9 mouse cellular contexts compared by ENCODE assay signal in the genomic region with DNA sequence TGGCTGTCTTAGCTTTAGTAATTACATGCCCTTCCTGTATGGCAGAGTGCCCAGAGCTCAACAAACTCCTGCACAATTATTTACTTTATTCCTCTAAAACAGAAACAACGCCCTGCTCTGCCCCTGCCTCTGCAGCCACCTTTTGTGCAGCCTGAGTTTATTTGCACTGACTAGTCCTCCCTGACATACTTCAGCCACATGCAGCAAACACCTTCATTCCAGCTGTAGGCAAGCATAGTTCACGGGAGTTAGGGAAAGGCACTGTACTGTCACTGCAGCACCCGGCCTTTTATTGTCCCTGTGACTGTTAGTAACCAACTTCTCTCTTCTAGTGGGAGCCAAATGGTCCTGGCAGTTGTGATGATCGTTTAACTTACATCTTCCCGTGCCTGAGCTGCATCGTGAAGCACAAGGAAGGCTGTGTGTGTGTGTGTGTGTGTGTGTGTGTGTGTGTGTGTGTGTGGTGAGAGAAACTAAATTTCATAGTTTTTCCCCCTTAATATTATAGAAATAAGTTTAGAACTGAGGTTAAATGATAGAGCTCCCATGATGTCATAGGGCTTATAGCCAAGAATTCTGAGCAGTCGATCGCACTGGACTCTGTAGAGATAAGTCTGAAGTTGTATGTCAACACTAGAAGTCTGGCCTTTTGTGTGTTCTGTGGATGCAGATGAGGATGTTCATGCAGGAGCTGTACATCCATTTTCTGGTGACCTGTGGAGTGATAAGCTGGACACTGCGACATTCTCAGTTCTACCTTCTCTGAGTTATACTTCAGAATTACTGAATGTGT. TPM values are rescaled to one million over a fixed set of nuclear protein-coding genes. Genes with fewer than 3 reads are reported as not detected.
A peak's percentile ranks its signal among the peaks of the same experiment; 100 is the strongest.
DNase-seq lines count a peak whose midpoint lies in the region; ATAC-seq lines count a peak whose summit lies in the region.
"Had no signal": no experiment of that assay in that cellular context is flagged by ENCODE, and none has a peak within 500 bp of the region (broad histone marks: within the 10 kb centered on the region; RNA-seq: fewer than 3 reads in every experiment).

No protein-coding gene starts in this region.

- peak overlapping the region; percentile 87 for H3K27ac ChIP-seq in heart, embryonic 15.5 days
- H3K27ac ChIP-seq in liver, embryonic 15.5 days (replicated peaks), result 0 out of 2 replicates have a peak overlapping the region, but pooled peaks have one; percentile 45
- H3K27ac ChIP-seq: embryonic facial prominence, embryonic 13.5 days; hindbrain, embryonic 10.5 days had no signal

- WGBS in heart, embryonic 15.5 days, result 16% methylated on average over 9 of the region's 9 CpGs
- WGBS in liver, embryonic 15.5 days (ENCODE audit: insufficient replicate concordance), result 58% methylated on average over 9 of the region's 9 CpGs

- H3K36me3 ChIP-seq in heart, embryonic 15.5 days, result peaks cover 20% of the 10 kb centered on the region; the same call in 1 of the 2 replicates
- H3K36me3 ChIP-seq in liver, embryonic 15.5 days (replicated peaks), result no peaks in the 10 kb centered on the region
- H3K36me3 ChIP-seq: embryonic facial prominence, embryonic 13.5 days had no signal

- H3K4me2 ChIP-seq in heart, embryonic 15.5 days, result peak overlapping the region; percentile 17; the same call in 1 of the 2 replicates
- H3K4me2 ChIP-seq in liver, embryonic 15.5 days, result no peak overlapping the region
- H3K4me2 ChIP-seq: embryonic facial prominence, embryonic 13.5 days had no signal

- H3K4me1 ChIP-seq in heart, embryonic 15.5 days (replicated peaks), result peaks cover 24% of the 10 kb centered on the region
- H3K4me1 ChIP-seq in liver, embryonic 15.5 days (replicated peaks), result no peaks in the 10 kb centered on the region
- H3K4me1 ChIP-seq: hindbrain, embryonic 10.5 days had no signal

- ATAC-seq in heart, embryonic 15.5 days (replicated peaks; ENCODE audit: insufficient number of reproducible peaks, insufficient read depth, low FRiP score, low read depth), result peak; percentile 84
- ATAC-seq in liver, embryonic 15.5 days (ENCODE audit: insufficient read depth), result peak; percentile 66
- ATAC-seq in cerebellum, adult (ENCODE audit: insufficient number of reproducible peaks, low FRiP score, low TSS enrichment), result no peak

- no peak overlapping the region for H3K4me3 ChIP-seq in heart, embryonic 15.5 days
- no peak overlapping the region for H3K4me3 ChIP-seq in liver, embryonic 15.5 days (replicated peaks)
- H3K4me3 ChIP-seq: embryonic facial prominence, embryonic 13.5 days; hindbrain, embryonic 10.5 days had no signal

- DNase-seq in urinary bladder, adult 18-20 months (ENCODE audit: low spot score in 2 of 2), result peak; percentile 31 to 59
- DNase-seq in urinary bladder, postnatal 10 days (ENCODE audit: low spot score), result no peak
- no peak for DNase-seq in adrenal gland, adult 18-20 months (ENCODE audit: low spot score in 2 of 2)
- DNase-seq in left cerebral cortex, postnatal 4 days, result no peak

- no peaks in the 10 kb centered on the region for H3K9me3 ChIP-seq in heart, embryonic 15.5 days (replicated peaks)
- H3K9me3 ChIP-seq in liver, embryonic 15.5 days (replicated peaks), result no peaks in the 10 kb centered on the region
- H3K9me3 ChIP-seq: embryonic facial prominence, embryonic 13.5 days; hindbrain, embryonic 10.5 days had no signal

- H3K27me3 ChIP-seq in heart, embryonic 15.5 days, result no peaks in the 10 kb centered on the region
- H3K27me3 ChIP-seq in liver, embryonic 15.5 days, result no peaks in the 10 kb centered on the region
- H3K27me3 ChIP-seq: embryonic facial prominence, embryonic 13.5 days had no signal

- H3K9ac ChIP-seq in heart, embryonic 15.5 days, result 0 out of 2 replicates have a peak overlapping the region, but pooled peaks have one; percentile 12
- H3K9ac ChIP-seq in liver, embryonic 15.5 days, result no peak overlapping the region
- H3K9ac ChIP-seq: embryonic facial prominence, embryonic 13.5 days had no signal

- intact Hi-C loops in left cerebral cortex, postnatal 4 days (cut with DNase I), result no loop called here

RNA-seq across cellular contexts. Expression of gene Pkp4, which starts 59.5 kb away (rescaled TPM):
- polyA plus RNA-seq in heart, embryonic 15.5 days (2015; fragmentation: Nextera tagmentation; extraction: Ambion mirVana), result 36.5 and 40.1 TPM in 2 replicates
- polyA plus RNA-seq in liver, embryonic 15.5 days (2015; fragmentation: Nextera tagmentation; extraction: Ambion mirVana), result 4.4 and 5.6 TPM in 2 replicates
- 10 to 100 TPM; 49.1 to 51.9 TPM for total RNA-seq in adrenal gland, adult 18-20 months (2021)
- 100 to 1,000 TPM; 165 to 170 TPM for total RNA-seq in left cerebral cortex, postnatal 4 days (2021)

RNA-seq across cellular contexts. Expression of gene Ccdc148, which starts 59.7 kb away (rescaled TPM):
- polyA plus RNA-seq in heart, embryonic 15.5 days (2015; fragmentation: Nextera tagmentation; extraction: Ambion mirVana), result 0.94 and 1.2 TPM in 2 replicates
- 0.38 and 0.47 TPM in 2 replicates for polyA plus RNA-seq in liver, embryonic 15.5 days (2015; fragmentation: Nextera tagmentation; extraction: Ambion mirVana)
- total RNA-seq in adrenal gland, adult 18-20 months (2021), result 1 to 10 TPM; 1.4 to 1.5 TPM
- 10 to 100 TPM; 10.9 to 11.4 TPM for total RNA-seq in left cerebral cortex, postnatal 4 days (2021)

Comparison
In these comparisons a context has a peak if more than half of its experiments do, and no peak if none do; other contexts are left out.
1. DNase-seq: peak in urinary bladder, adult 18-20 months (2 of 2); none in urinary bladder, postnatal 10 days (single experiment), adrenal gland, adult 18-20 months (0 of 2) and left cerebral cortex, postnatal 4 days (single experiment).
2. RNA of gene Ccdc148, which starts 59.7 kb away (total RNA-seq): 10.9 to 11.4 TPM in left cerebral cortex, postnatal 4 days; 1.4 to 1.5 TPM in adrenal gland, adult 18-20 months; every median in the first group is over 4 times any median in the second.